Mouse (Mus musculus) ES-E14 (cell line): ENCODE measurements around the gene Nfib. TPM values are rescaled to one million over a fixed set of nuclear protein-coding genes. Genes with fewer than 3 reads are reported as not detected.

ENCODE experiments used
- DNase-seq: peaks from one replicate; pipeline ENCODE4 v3.0.0-alpha.2; 2013; ENCODE audit warnings: low read depth, low spot score
- H3K27ac ChIP-seq: 2 replicates; pipeline ENCODE4 v1.5.1; 2012; ENCODE audit warnings: low read depth, mild to moderate bottlenecking, low read length, moderate library complexity, mixed read lengths; ENCODE audit not compliant: poor library complexity, insufficient read depth, severe bottlenecking
- H3K36me3 ChIP-seq: 2 replicates; pipeline ENCODE4 v1.6.1; 2012; ENCODE audit warnings: mild to moderate bottlenecking, low read length, moderate library complexity, mixed read lengths; ENCODE audit not compliant: control insufficient read depth, poor library complexity, insufficient read depth, severe bottlenecking
- H3K4me1 ChIP-seq, 2 experiments: fragments of 150-350 bp in 1 of 2; sonication (generic) in 1 of 2; 2 replicates each; pipeline ENCODE4 v1.6.1; 2012; ENCODE audit warnings: low read length in 2 of 2, mild to moderate bottlenecking in 1 of 2, mixed read lengths in 1 of 2; ENCODE audit not compliant: control insufficient read depth in 2 of 2, insufficient read depth in 2 of 2, poor library complexity in 1 of 2
- H3K4me3 ChIP-seq, 2 experiments: fragments of 150-350 bp in 1 of 2; sonication (generic) in 1 of 2; 2 replicates each; pipeline ENCODE4 v1.5.1; 2012; ENCODE audit warnings: low read length in 2 of 2, low read depth in 1 of 2, mild to moderate bottlenecking in 1 of 2, mixed read lengths in 1 of 2; ENCODE audit not compliant: insufficient read depth in 1 of 2, poor library complexity in 1 of 2, severe bottlenecking in 1 of 2
- H3K9ac ChIP-seq: 2 replicates; pipeline ENCODE4 v1.6.1; 2012; ENCODE audit warnings: low read depth, mild to moderate bottlenecking, low read length, mixed read lengths; ENCODE audit not compliant: poor library complexity, insufficient read depth, severe bottlenecking
- H3K9me3 ChIP-seq: fragments of 150-350 bp; sonication (generic); 2 replicates; pipeline ENCODE4 v1.6.1; 2012; ENCODE audit warnings: low read depth, mild to moderate bottlenecking, low read length; ENCODE audit not compliant: control insufficient read depth, insufficient read depth
- CHD2 ChIP-seq: IDR thresholded peaks from 2 replicates; pipeline ENCODE4 v1.6.1; 2014; ENCODE audit warnings: mild to moderate bottlenecking, low read depth, low read length, inconsistent platforms
- HCFC1 ChIP-seq: IDR thresholded peaks from 2 replicates; pipeline ENCODE4 v1.6.1; 2012; ENCODE audit warnings: low read length, inconsistent platforms, borderline replicate concordance; ENCODE audit not compliant: insufficient read depth
- MAFK ChIP-seq: IDR thresholded peaks from 2 replicates; pipeline ENCODE4 v1.6.1; 2014; ENCODE audit warnings: mild to moderate bottlenecking, low read depth, low read length, inconsistent platforms; ENCODE audit not compliant: insufficient read depth
- ZC3H11A ChIP-seq: IDR thresholded peaks from 2 replicates; pipeline ENCODE4 v1.6.1; 2012; ENCODE audit warnings: low read depth, mild to moderate bottlenecking, inconsistent platforms, low read length, borderline replicate concordance
- ZNF384 ChIP-seq: IDR thresholded peaks from 2 replicates; pipeline ENCODE4 v1.6.1; 2012; ENCODE audit warnings: low read depth, low read length, inconsistent platforms
- in situ Hi-C, 2 experiments: fragments of 600-800 bp; cut with MboI; formaldehyde crosslinking; loops; one replicate each; pipeline ENCODE4 v1.15.1; 2025; ENCODE audit warnings: low sequenced_read_pairs in 2 of 2, inconsistent platforms in 1 of 2; ENCODE audit not compliant: unreplicated experiment in 2 of 2
- total RNA-seq: library from RNA; depleted of rRNA; stranded (reverse); fragments of 300-350 nt; gene quantifications from 2 replicates; pipeline ENCODE4 v1.2.3, GENCODE M21; 2012

Nfib gene
- total RNA-seq, 1 experiment = 8.9 TPM

DNA sequence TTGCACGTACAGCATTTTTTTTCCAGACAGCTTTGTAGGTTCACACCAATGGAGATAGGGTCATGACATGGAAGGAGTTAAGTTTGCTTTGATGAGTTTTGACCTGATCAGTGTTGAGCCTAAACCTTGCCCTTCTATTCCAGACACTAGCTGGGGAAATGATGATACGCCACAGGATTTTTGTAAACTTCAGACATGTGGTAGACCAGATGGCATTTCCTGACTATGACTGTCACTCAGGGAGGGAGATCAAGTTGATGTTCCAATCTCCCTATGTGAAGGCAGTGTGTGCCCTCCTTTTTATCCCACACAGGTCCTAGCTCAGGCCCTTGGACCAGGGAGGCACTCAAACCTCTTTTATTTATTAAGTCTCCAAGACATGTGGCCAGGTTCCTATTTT lies 29.4 kb downstream of the Nfib start:
- in situ Hi-C loops = no loop called here
- no peak for TF ChIP-seq ZNF384
- no peak for TF ChIP-seq HCFC1
- TF ChIP-seq ZC3H11A = no peak
- TF ChIP-seq MAFK = no peak
- no peak for TF ChIP-seq CHD2

GRCm38 (mm10) chr4:82667271-82667872 lies 38.2 kb downstream of the Nfib start:
- H3K27ac ChIP-seq = no peak overlapping the region
- no peak overlapping the region for H3K9ac ChIP-seq
- DNase-seq = no peak
- no peaks in the 10 kb centered on the region for H3K36me3 ChIP-seq
- H3K4me3 ChIP-seq = no peak overlapping the region
- H3K9me3 ChIP-seq = no peaks in the 10 kb centered on the region
- H3K4me1 ChIP-seq = no peaks in the 10 kb centered on the region
- TF ChIP-seq CHD2 = no peak
- TF ChIP-seq ZC3H11A = no peak
- TF ChIP-seq HCFC1 = no peak
- no peak for TF ChIP-seq ZNF384
- TF ChIP-seq MAFK = no peak
- in situ Hi-C loops = no loop called here

More for the DNA sequence above, 29.4 kb downstream of the Nfib start:
- no peak overlapping the region for H3K4me3 ChIP-seq
- no peaks in the 10 kb centered on the region for H3K36me3 ChIP-seq
- no peak for DNase-seq
- no peaks in the 10 kb centered on the region for H3K9me3 ChIP-seq
- no peaks in the 10 kb centered on the region for H3K4me1 ChIP-seq
- no peak overlapping the region for H3K9ac ChIP-seq
- no peak overlapping the region for H3K27ac ChIP-seq

- in situ Hi-C loops = no loop called here
- Histone ChIP-seq H3K9me3 (no peaks in the 10 kb centered on the region), H3K9ac (no peak overlapping the region), H3K4me3 (no peak overlapping the region), H3K27ac (no peak overlapping the region), H3K4me1 (no peaks in the 10 kb centered on the region), H3K36me3 (no peaks in the 10 kb centered on the region)
- no peak for DNase-seq
- no peak for TF ChIP-seq HCFC1
- TF ChIP-seq MAFK = no peak
- TF ChIP-seq ZNF384 = no peak
- TF ChIP-seq ZC3H11A = no peak
- TF ChIP-seq CHD2 = no peak
Observed at GRCm38 (mm10) chr4:82664436-82664835, 41.1 kb downstream of the Nfib start.

DNA sequence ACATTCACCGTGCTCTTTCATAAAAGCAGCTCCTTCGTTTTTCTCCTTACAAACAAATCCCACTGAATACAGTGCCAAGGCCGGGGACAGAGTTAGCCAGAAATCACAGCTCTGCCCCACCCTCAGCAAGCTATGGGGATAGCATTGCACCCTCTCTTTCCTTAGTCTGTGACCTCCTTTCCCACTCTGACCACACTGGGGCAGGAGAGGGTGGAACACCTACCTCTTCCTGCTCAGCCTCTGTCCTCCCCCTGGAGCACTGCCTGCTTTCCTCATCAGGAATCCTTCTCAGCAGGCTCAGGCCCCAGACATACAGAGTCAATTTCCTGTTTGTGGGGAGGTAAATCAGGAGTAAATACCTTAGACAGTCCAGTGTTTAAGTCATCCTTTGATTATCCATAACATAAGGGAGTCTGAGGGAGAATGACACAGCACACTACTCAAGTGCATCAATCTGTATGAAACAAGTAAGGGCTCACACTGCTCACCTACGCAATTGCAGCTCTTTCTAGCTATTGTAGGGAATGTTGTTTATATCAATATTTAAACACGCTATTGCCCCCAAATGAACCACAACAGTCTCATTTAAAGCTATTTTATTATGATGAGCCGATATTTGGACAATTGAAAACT lies 41.7 kb downstream of the Nfib start:
- no peak for DNase-seq
- H3K4me3 ChIP-seq = no peak overlapping the region
- no peak overlapping the region for H3K9ac ChIP-seq
- H3K4me1 ChIP-seq = no peaks in the 10 kb centered on the region
- no peak overlapping the region for H3K27ac ChIP-seq
- TF ChIP-seq HCFC1 = no peak
- TF ChIP-seq ZC3H11A = no peak
- TF ChIP-seq MAFK = no peak
- no peak for TF ChIP-seq CHD2
- TF ChIP-seq ZNF384 = no peak
- in situ Hi-C loops = no loop called here
- no peaks in the 10 kb centered on the region for H3K9me3 ChIP-seq
- H3K36me3 ChIP-seq = no peaks in the 10 kb centered on the region
